Comparison of ENCODE assay signal across 9 mouse cellular contexts in genomic region chr8:126913241-126914106, GRCm38 (mm10). TPM values are rescaled to one million over a fixed set of nuclear protein-coding genes. Genes with fewer than 3 reads are reported as not detected.
A peak's percentile ranks its signal among the peaks of the same experiment; 100 is the strongest.
DNase-seq lines count a peak whose midpoint lies in the region; ATAC-seq and TF ChIP-seq lines count a peak whose summit lies in the region.
"Had no signal": no experiment of that assay in that cellular context is flagged by ENCODE, and none has a peak within 500 bp of the region (broad histone marks: within the 10 kb centered on the region; RNA-seq: fewer than 3 reads in every experiment).

No protein-coding gene starts in this region.

- TF ChIP-seq CTCF in hindbrain, postnatal 0 days (IDR thresholded peaks at IDR 0.05; ENCODE audit: low read depth) = no peak

- no peaks in the 10 kb centered on the region for H3K36me3 ChIP-seq in forebrain, embryonic 16.5 days (ENCODE audit: control insufficient read depth, insufficient read depth)
- no peaks in the 10 kb centered on the region for H3K36me3 ChIP-seq in hindbrain, postnatal 0 days (ENCODE audit: insufficient read depth, low read length)
- no peaks in the 10 kb centered on the region for H3K36me3 ChIP-seq in neural tube, embryonic 14.5 days (ENCODE audit: control insufficient read depth, insufficient read depth, low read length)

- H3K4me1 ChIP-seq in forebrain, embryonic 16.5 days (replicated peaks; ENCODE audit: control insufficient read depth, insufficient read depth, low read length) = peaks cover 11% of the 10 kb centered on the region
- H3K4me1 ChIP-seq in hindbrain, postnatal 0 days (ENCODE audit: insufficient read depth, low read length) = peaks cover 23% of the 10 kb centered on the region
- H3K4me1 ChIP-seq in neural tube, embryonic 14.5 days (ENCODE audit: control insufficient read depth, insufficient read depth, low read length) = peaks cover 6% of the 10 kb centered on the region; the same call in 1 of the 2 replicates

- H3K4me2 ChIP-seq in forebrain, embryonic 16.5 days (ENCODE audit: low read length) = no peak overlapping the region
- H3K4me2 ChIP-seq in hindbrain, postnatal 0 days (ENCODE audit: low read depth, low read length) = no peak overlapping the region
- H3K4me2 ChIP-seq in neural tube, embryonic 14.5 days (ENCODE audit: low read depth, low read length) = no peak overlapping the region

- H3K27me3 ChIP-seq in forebrain, embryonic 16.5 days (replicated peaks; ENCODE audit: control insufficient read depth, insufficient read depth, low read length) = no peaks in the 10 kb centered on the region
- no peaks in the 10 kb centered on the region for H3K27me3 ChIP-seq in hindbrain, postnatal 0 days (ENCODE audit: insufficient read depth, low read length)
- H3K27me3 ChIP-seq in neural tube, embryonic 14.5 days (ENCODE audit: control insufficient read depth, insufficient read depth, low read length) = no peaks in the 10 kb centered on the region

- peak; percentile 40 for ATAC-seq in forebrain, embryonic 16.5 days
- ATAC-seq in hindbrain, postnatal 0 days = peak; percentile 78
- ATAC-seq in neural tube, embryonic 14.5 days (ENCODE audit: low read depth) = peak; percentile 50; the same call in 1 of the 2 replicates

- WGBS in forebrain, embryonic 16.5 days = 33% methylated on average over 12 of the region's 12 CpGs
- 24% methylated on average over 12 of the region's 12 CpGs for WGBS in hindbrain, postnatal 0 days
- WGBS in neural tube, embryonic 14.5 days = 40% methylated on average over 12 of the region's 12 CpGs

- DNase-seq in adrenal gland, adult 2 months = peak; percentile 59
- DNase-seq in adrenal gland, postnatal 4 days (ENCODE audit: low spot score in 2 of 2) = no peak
- DNase-seq in adrenal gland, adult 8-10 months = peak; percentile 60
- peak; percentile 72 for DNase-seq in hindbrain, postnatal 0 days (ENCODE audit: low spot score)
- no peak for DNase-seq in retina, embryonic 14.5 days (ENCODE audit: low spot score)
- no peak for DNase-seq in B cell, adult 2 months

- H3K9me3 ChIP-seq in forebrain, embryonic 16.5 days (ENCODE audit: control insufficient read depth, low read length) = no peaks in the 10 kb centered on the region
- H3K9me3 ChIP-seq in hindbrain, postnatal 0 days (ENCODE audit: low read length) = no peaks in the 10 kb centered on the region
- H3K9me3 ChIP-seq in neural tube, embryonic 14.5 days (ENCODE audit: control insufficient read depth, low read length) = no peaks in the 10 kb centered on the region
- H3K9me3 ChIP-seq: megakaryocyte, embryonic 14.5 days had no signal

- H3K27ac ChIP-seq in forebrain, embryonic 16.5 days (ENCODE audit: low read length) = no peak overlapping the region
- H3K27ac ChIP-seq in hindbrain, postnatal 0 days = peak overlapping the region; percentile 65
- peak overlapping the region; percentile 31; the same call in 1 of the 2 replicates for H3K27ac ChIP-seq in neural tube, embryonic 14.5 days (ENCODE audit: low read depth, low read length)

- no peak overlapping the region for H3K9ac ChIP-seq in forebrain, embryonic 16.5 days (replicated peaks; ENCODE audit: low read depth, low read length)
- H3K9ac ChIP-seq in hindbrain, postnatal 0 days (replicated peaks; ENCODE audit: low read length) = no peak overlapping the region
- no peak overlapping the region for H3K9ac ChIP-seq in neural tube, embryonic 14.5 days (replicated peaks; ENCODE audit: low read depth, low read length)

- no peak overlapping the region for H3K4me3 ChIP-seq in forebrain, embryonic 16.5 days (replicated peaks; ENCODE audit: low read length)
- no peak overlapping the region for H3K4me3 ChIP-seq in hindbrain, postnatal 0 days (ENCODE audit: low read length)
- H3K4me3 ChIP-seq in neural tube, embryonic 14.5 days (ENCODE audit: low read depth, low read length) = no peak overlapping the region
- H3K4me3 ChIP-seq: megakaryocyte, embryonic 14.5 days had no signal

RNA-seq across cellular contexts. Expression of gene Tomm20, which starts 32.2 kb away (rescaled TPM):
- 100 to 1,000 TPM; 171 to 206 TPM for total RNA-seq in adrenal gland, adult 2 months (2021)
- 1,002 and 1,582 TPM in 2 replicates for polyA plus RNA-seq in adrenal gland, adult 2 months (2012; rRNA removed)
- 100 to 1,000 TPM; 199 to 214 TPM for total RNA-seq in adrenal gland, postnatal 4 days (2021)
- total RNA-seq in adrenal gland, adult 8-10 months (2022) = 100 to 1,000 TPM; 133 to 185 (median 152) TPM
- polyA plus RNA-seq in forebrain, embryonic 16.5 days (2015; fragmentation: Nextera tagmentation; extraction: Ambion mirVana) = 191 and 193 TPM in 2 replicates
- total RNA-seq in hindbrain, postnatal 0 days (2014; rRNA removed) = 125 and 141 TPM in 2 replicates
- 224 and 232 TPM in 2 replicates for polyA plus RNA-seq in hindbrain, postnatal 0 days (2015; fragmentation: Nextera tagmentation; extraction: Ambion mirVana)
- polyA plus RNA-seq in neural tube, embryonic 14.5 days (2014; fragmentation: Nextera tagmentation; extraction: Ambion mirVana) = 219 and 222 TPM in 2 replicates

RNA-seq across cellular contexts. Expression of gene Rbm34, which starts 57.4 kb away (rescaled TPM):
- total RNA-seq in adrenal gland, adult 2 months (2021) = 10 to 100 TPM in 1 of 2 experiments, 1 to 10 TPM in 1; 9.2 to 12.1 TPM
- polyA plus RNA-seq in adrenal gland, adult 2 months (2012; rRNA removed) = 3.0 and 5.0 TPM in 2 replicates
- total RNA-seq in adrenal gland, postnatal 4 days (2021) = 10 to 100 TPM; 16.6 to 19.2 TPM
- 10 to 100 TPM; 13.0 to 17.9 (median 14.1) TPM for total RNA-seq in adrenal gland, adult 8-10 months (2022)
- 23.8 and 23.9 TPM in 2 replicates for polyA plus RNA-seq in forebrain, embryonic 16.5 days (2015; fragmentation: Nextera tagmentation; extraction: Ambion mirVana)
- total RNA-seq in hindbrain, postnatal 0 days (2014; rRNA removed) = 9.8 and 10.4 TPM in 2 replicates
- 28.3 and 29.0 TPM in 2 replicates for polyA plus RNA-seq in hindbrain, postnatal 0 days (2015; fragmentation: Nextera tagmentation; extraction: Ambion mirVana)
- 25.4 and 26.4 TPM in 2 replicates for polyA plus RNA-seq in neural tube, embryonic 14.5 days (2014; fragmentation: Nextera tagmentation; extraction: Ambion mirVana)

Comparison
In these comparisons a context has a peak if more than half of its experiments do, and no peak if none do; other contexts are left out.
1. DNase-seq: peak in adrenal gland, adult 2 months (single experiment), adrenal gland, adult 8-10 months (single experiment) and hindbrain, postnatal 0 days (single experiment); none in adrenal gland, postnatal 4 days (0 of 2), retina, embryonic 14.5 days (single experiment) and B cell, adult 2 months (0 of 2).
2. Peak in every context shown above with its lines, with median percentiles within 50 percentile points of each other: ATAC-seq.